Mouse (Mus musculus): Measurements from ENCODE around the gene Git2. TPM values are rescaled to one million over a fixed set of nuclear protein-coding genes. Genes with fewer than 3 reads are reported as not detected.

Gene Git2
- polyA plus RNA-seq, 1 experiment from 2014 or later = 36.7 TPM

DNA sequence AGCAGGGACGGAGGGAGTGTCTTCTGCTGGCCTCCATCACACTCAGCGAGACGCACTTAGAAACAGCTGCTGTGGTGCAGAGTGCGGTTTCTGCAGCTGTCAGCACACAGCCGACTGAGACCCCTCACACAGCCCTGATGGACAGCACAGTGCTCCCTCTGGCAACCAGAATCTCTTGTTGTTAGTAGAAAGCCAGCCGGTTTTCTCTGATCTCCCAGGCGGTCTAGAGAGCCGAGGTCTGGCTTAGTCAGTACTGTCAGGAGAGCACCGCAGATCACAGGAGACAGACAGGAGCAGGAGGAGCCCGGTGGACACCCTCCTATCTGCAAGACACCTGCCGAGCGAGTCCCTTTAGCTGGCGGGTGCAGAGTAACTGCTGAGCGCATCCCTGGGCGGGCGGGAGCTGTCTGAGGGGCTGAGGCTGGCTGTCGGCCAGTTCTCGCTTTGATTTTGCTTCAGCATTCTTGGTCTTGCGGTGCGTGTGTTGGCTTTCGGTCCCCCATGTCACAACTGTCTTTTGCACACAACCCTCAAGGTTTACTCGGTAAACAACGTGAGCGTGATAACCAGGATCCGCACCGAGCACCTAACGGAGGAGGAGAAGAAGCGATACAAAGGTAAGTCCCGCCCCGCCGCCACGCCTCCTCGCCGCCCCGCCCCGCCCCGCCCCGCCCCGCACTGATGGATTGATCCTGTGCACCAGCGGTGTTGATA lies 21.1 kb upstream of the Git2 start:
- no peaks in the 10 kb centered on the region for H3K9me3 ChIP-seq
- peaks cover 25% of the 10 kb centered on the region for H3K36me3 ChIP-seq
- ATAC-seq (ENCODE audit: insufficient read depth, low FRiP score, low read depth) = peak; percentile 19; the same call in 1 of the 2 replicates
- H3K9ac ChIP-seq = no peak overlapping the region
- H3K27me3 ChIP-seq (replicated peaks) = no peaks in the 10 kb centered on the region
- H3K4me1 ChIP-seq = peaks cover 14% of the 10 kb centered on the region; the same call in 1 of the 2 replicates
- H3K27ac ChIP-seq = no peak overlapping the region
- H3K4me2 ChIP-seq = peak overlapping the region; percentile 56
- WGBS = 18% methylated on average over 40 of the region's 40 CpGs
- peak overlapping the region; percentile 31 for H3K4me3 ChIP-seq (replicated peaks)

DNA sequence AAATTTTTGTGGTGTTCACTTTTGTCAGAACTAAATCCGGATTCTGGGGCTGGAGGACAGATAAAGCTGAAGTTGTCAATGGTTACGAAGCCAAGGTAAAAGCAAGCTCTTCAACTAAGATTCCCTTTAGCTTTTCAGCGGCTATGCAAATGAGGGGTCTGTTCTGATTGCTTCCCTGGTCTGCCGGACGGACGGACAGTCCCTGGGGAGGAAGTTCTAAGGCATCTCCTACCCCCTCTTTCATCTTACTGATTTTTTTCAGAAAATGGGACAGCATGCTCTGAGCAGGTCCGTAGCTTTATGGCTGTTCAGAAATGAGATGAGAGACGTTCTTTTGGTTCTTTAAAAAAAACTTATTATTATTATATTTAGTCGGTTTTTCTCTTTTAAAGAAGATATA lies 20.3 kb upstream of the Git2 start:
- no peak for ATAC-seq (ENCODE audit: insufficient read depth, low FRiP score, low read depth)
- Histone ChIP-seq H3K4me2 (no peak overlapping the region), H3K36me3 (peaks cover 29% of the 10 kb centered on the region), H3K4me3 (replicated peaks) (no peak overlapping the region), H3K4me1 (peaks cover 14% of the 10 kb centered on the region; the same call in 1 of the 2 replicates), H3K27me3 (replicated peaks) (no peaks in the 10 kb centered on the region), H3K9ac (no peak overlapping the region), H3K9me3 (no peaks in the 10 kb centered on the region), H3K27ac (no peak overlapping the region)
- WGBS = 73% methylated on average over 9 of the region's 9 CpGs

DNA sequence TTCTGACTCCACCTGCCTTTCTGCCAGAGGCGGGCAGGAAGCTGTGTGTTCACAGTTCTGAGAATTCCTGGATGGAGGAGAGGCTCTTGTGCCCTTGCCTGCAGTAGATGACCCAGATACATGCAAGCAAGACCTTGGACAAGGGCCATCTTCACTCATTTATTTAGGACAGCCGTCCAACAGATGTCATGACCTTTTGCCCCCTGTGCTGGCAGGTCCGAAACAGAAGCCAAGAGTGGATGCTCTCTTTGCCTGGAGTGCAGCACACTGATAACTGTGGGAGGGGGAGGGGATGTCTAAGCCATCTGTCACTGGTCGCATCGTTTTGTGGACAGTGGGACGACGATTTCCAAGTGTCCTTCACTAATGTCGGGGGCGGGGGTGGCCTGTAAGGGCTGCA lies 19.9 kb upstream of the Git2 start:
- Histone ChIP-seq H3K4me2 (no peak overlapping the region), H3K4me1 (peaks cover 14% of the 10 kb centered on the region; the same call in 1 of the 2 replicates), H3K27ac (no peak overlapping the region), H3K9me3 (no peaks in the 10 kb centered on the region), H3K36me3 (peaks cover 29% of the 10 kb centered on the region), H3K9ac (no peak overlapping the region), H3K4me3 (replicated peaks) (no peak overlapping the region), H3K27me3 (replicated peaks) (no peaks in the 10 kb centered on the region)
- 63% methylated on average over 9 of the region's 9 CpGs for WGBS
- no peak for ATAC-seq (ENCODE audit: insufficient read depth, low FRiP score, low read depth)

DNA sequence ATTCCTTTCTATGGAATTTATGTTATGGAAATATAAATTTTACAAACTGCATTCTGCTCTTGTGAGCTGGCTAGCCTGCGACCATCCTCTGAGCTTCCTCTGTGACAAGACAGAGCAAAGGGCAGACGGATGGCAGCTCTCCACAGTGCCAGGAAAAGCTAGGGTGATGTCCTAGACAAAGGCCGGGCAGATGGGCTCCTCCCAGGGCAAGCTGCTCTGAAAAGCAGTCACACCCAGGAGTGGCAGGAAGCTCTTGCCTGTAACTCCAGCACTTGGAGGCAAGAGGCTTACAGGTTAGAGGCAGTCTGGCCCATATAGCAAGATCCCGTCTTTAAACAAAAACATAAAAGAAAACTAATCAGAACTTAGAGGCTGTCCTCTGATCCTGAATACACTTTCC lies 19.3 kb upstream of the Git2 start:
- peaks cover 28% of the 10 kb centered on the region for H3K36me3 ChIP-seq

DNA sequence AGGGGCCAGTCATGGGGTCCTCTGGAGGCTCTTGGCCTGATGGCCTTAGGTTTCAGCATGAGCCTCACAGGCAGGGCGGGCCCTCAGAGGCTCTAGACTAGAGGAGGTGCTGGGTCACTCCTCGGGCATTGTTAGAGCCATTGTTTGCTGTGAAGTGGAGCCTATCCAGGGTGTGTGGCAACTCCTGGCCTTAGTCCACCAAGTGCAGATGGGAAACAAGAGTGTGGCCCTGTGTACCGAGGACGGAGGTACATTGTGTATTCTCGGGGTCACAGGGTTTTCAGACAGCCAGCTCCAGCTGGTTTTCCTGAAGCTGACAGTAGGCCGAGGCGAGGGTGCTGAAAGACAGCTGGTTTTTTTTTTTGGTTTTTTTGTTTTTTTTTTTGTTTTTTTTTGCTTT lies 18.0 kb upstream of the Git2 start:
- H3K4me2 ChIP-seq = no peak overlapping the region
- no peak overlapping the region for H3K27ac ChIP-seq
- 71% methylated on average over 7 of the region's 7 CpGs for WGBS
- no peak for ATAC-seq (ENCODE audit: insufficient read depth, low FRiP score, low read depth)
- no peak overlapping the region for H3K9ac ChIP-seq
- H3K4me1 ChIP-seq = peaks cover 14% of the 10 kb centered on the region; the same call in 1 of the 2 replicates
- H3K36me3 ChIP-seq = peaks cover 23% of the 10 kb centered on the region
- no peak overlapping the region for H3K4me3 ChIP-seq (replicated peaks)
- H3K9me3 ChIP-seq = no peaks in the 10 kb centered on the region
- H3K27me3 ChIP-seq (replicated peaks) = no peaks in the 10 kb centered on the region

More for the DNA sequence above, 19.3 kb upstream of the Git2 start:
- WGBS = 67% methylated on average over 4 of the region's 4 CpGs
- Histone ChIP-seq H3K9me3 (no peaks in the 10 kb centered on the region), H3K4me1 (peaks cover 14% of the 10 kb centered on the region; the same call in 1 of the 2 replicates), H3K9ac (no peak overlapping the region), H3K27ac (no peak overlapping the region), H3K4me3 (replicated peaks) (no peak overlapping the region), H3K4me2 (no peak overlapping the region), H3K27me3 (replicated peaks) (no peaks in the 10 kb centered on the region)
- no peak for ATAC-seq (ENCODE audit: insufficient read depth, low FRiP score, low read depth)

DNA sequence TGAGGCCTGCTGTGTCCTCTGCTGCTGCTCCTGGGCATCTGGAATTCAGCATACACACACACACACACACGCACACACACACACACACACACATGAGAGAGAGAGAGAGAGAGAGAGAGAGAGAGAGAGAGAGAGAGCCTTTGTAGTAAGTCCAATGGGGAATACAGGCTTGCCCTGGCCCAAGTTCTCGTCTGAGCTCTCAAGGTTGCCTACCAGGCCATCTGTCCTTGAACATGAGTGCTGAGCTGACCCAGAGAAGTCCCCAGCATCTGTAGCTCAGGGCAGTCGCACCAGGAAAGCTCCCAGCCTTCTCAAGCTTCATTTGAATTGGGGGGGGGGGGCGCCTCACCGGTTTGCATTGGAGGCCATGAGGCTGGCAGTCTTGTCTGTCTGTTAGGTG lies 9.9 kb upstream of the Git2 start:
- ATAC-seq (ENCODE audit: insufficient read depth, low FRiP score, low read depth) = no peak
- Histone ChIP-seq H3K4me2 (no peak overlapping the region), H3K9me3 (no peaks in the 10 kb centered on the region), H3K27me3 (replicated peaks) (no peaks in the 10 kb centered on the region), H3K27ac (no peak overlapping the region), H3K4me1 (peaks cover 3% of the 10 kb centered on the region; the same call in 1 of the 2 replicates), H3K36me3 (peaks cover 4% of the 10 kb centered on the region), H3K4me3 (replicated peaks) (no peak overlapping the region), H3K9ac (no peak overlapping the region)
- WGBS = 73% methylated on average over 5 of the region's 5 CpGs

DNA sequence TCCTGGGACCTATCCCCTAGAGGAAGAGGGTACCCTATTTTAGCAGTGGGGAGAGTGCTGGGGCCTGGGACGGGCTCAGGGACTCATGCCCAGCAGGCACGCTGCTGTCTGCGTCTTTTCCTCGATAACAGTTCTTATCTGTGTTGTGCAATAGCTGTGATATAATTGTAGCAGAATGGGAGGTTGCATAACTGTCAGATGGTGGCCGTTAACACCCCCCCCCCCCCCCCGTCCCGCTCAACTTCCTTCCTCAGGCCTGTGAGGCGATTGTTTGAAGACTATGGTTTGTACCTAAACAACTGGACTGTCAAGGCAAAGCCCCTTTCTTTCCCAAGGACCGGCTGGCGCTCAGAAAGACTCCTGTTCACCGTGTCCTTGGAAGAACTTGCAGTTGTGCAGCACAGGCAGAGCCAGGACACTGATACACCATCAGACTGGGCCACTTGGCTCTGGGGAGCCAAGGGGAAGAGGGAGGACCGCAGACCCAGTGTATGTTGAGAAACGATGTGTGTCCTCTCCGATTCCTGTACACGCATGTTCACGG lies 9.4 kb upstream of the Git2 start:
- WGBS = 56% methylated on average over 16 of the region's 16 CpGs
- Histone ChIP-seq H3K36me3 (peaks cover 4% of the 10 kb centered on the region), H3K9me3 (no peaks in the 10 kb centered on the region), H3K4me2 (no peak overlapping the region), H3K27me3 (replicated peaks) (no peaks in the 10 kb centered on the region), H3K27ac (no peak overlapping the region), H3K4me3 (replicated peaks) (no peak overlapping the region), H3K4me1 (peaks cover 3% of the 10 kb centered on the region; the same call in 1 of the 2 replicates), H3K9ac (no peak overlapping the region)
- peak; percentile 59; the same call in 1 of the 2 replicates for ATAC-seq (ENCODE audit: insufficient read depth, low FRiP score, low read depth)

DNA sequence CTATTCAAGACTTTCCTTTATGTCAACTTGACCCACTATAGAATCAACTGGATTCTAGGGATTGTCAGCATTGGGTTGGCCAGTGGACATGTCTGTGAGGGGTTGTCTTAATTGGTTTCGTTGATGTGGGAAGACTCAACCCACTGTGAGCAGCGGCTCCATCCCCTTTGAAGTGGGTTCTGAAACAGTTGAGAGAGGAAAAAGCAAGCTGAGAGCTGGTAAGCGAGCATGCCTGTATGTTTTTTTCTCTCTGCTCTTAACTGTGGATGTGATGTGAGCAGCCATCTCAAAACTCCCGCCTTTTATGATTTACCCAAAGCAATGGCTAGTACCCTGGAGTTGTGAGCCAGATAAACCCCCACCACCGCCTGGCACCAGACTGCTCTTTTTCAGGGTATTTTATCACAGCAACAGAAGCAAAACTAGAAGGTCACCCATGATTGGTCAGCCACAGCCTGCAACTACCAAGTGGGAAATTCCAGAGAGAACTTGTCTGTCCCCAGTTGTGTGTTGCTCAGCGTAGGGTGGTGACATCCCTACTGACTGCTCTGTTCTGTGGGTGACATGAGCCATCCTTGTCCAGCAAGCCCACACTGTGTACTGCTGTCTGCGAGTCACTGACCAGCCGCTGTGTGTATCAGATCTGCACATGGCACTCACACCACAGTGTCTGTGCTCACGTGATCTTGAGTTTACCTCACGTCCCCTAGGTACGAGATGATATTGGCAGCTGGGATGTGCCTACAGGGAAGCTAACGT lies 8.3 kb upstream of the Git2 start:
- no peak overlapping the region for H3K9ac ChIP-seq
- H3K4me1 ChIP-seq = peaks cover 3% of the 10 kb centered on the region; the same call in 1 of the 2 replicates
- ATAC-seq (ENCODE audit: insufficient read depth, low FRiP score, low read depth) = no peak
- H3K27ac ChIP-seq = no peak overlapping the region
- no peaks in the 10 kb centered on the region for H3K27me3 ChIP-seq (replicated peaks)
- H3K9me3 ChIP-seq = no peaks in the 10 kb centered on the region
- H3K4me3 ChIP-seq (replicated peaks) = no peak overlapping the region
- peaks cover 4% of the 10 kb centered on the region; the same call in 1 of the 2 replicates for H3K36me3 ChIP-seq
- WGBS = 85% methylated on average over 12 of the region's 12 CpGs
- no peak overlapping the region for H3K4me2 ChIP-seq

DNA sequence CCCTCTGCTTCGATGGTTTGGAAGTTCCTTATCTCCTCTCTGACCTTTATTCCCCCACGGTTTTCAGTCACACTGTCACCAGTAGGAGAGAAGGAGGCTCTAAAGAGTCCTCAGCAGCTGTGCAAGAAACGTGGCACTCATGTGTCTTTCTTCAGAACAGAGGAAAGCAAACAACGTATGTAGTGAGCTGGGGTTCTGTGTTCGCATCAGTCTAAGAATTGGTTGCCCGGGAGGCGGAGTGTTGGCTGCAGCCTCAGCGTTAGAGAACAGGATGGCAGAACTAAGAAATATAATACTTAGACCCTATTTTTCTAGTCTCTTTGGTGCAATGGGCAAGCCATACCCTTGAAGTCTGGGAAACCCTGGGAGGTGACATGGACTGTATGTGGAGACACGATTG lies 7.7 kb upstream of the Git2 start:
- no peak overlapping the region for H3K4me2 ChIP-seq
- peaks cover 3% of the 10 kb centered on the region; the same call in 1 of the 2 replicates for H3K4me1 ChIP-seq
- peaks cover 4% of the 10 kb centered on the region; the same call in 1 of the 2 replicates for H3K36me3 ChIP-seq
- WGBS = 62% methylated on average over 9 of the region's 9 CpGs
- H3K9ac ChIP-seq = no peak overlapping the region
- no peaks in the 10 kb centered on the region for H3K27me3 ChIP-seq (replicated peaks)
- no peak overlapping the region for H3K4me3 ChIP-seq (replicated peaks)
- no peak overlapping the region for H3K27ac ChIP-seq
- no peak for ATAC-seq (ENCODE audit: insufficient read depth, low FRiP score, low read depth)
- no peaks in the 10 kb centered on the region for H3K9me3 ChIP-seq

DNA sequence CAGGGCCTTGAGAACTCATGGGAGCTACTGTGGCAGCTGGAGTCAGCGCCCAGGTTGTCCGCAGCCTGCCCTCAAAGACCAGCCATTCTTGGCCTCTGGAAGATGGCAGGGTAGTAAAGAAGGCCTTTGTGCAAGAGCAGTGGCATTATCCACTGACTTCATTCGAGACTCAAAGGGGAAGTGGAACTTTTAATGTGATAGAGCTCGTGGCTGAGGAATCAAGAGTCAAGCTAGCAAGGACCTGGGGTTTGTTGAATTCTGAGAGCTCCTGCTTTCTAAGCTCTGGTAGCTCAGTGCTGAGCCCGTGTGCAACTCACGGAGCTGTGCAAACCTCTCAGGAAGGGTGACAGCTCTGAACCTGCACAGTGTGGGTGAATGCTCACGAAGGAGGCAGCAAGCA lies 5.6 kb upstream of the Git2 start:
- no peak overlapping the region for H3K4me3 ChIP-seq (replicated peaks)
- H3K27me3 ChIP-seq (replicated peaks) = no peaks in the 10 kb centered on the region
- H3K36me3 ChIP-seq = no peaks in the 10 kb centered on the region
- no peak overlapping the region for H3K9ac ChIP-seq
- no peak overlapping the region for H3K4me2 ChIP-seq
- 79% methylated on average over 7 of the region's 7 CpGs for WGBS
- no peak for ATAC-seq (ENCODE audit: insufficient read depth, low FRiP score, low read depth)
- peaks cover 6% of the 10 kb centered on the region for H3K4me1 ChIP-seq
- H3K9me3 ChIP-seq = no peaks in the 10 kb centered on the region
- no peak overlapping the region for H3K27ac ChIP-seq

DNA sequence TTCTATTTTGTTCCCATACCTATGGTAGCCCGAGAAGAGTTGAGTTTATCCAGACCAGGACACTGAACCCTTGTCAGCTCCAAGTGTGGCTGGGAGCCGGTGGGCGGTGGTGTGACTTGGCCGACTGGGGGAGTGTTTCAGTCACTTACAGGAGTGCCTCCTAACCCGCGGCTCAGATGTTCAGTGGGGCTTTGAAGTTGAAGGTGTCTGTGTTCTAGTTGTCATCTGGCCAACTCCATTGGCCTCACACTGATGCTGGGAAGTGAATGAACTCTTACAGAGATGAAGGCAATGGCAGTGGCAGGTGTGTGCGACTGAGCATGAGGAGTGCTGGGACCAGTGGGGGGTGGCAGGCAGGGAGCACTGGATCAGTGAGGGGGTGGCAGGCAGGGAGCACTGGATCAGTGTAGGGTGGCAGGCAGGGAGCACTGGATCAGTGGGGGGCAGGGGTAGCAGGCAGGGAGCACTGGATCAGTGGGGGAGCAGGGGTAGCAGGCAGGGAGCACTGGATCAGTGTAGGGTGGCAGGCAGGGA lies 4.7 kb upstream of the Git2 start:
- Histone ChIP-seq H3K9ac (no peak overlapping the region), H3K36me3 (no peaks in the 10 kb centered on the region), H3K9me3 (no peaks in the 10 kb centered on the region), H3K27ac (no peak overlapping the region), H3K27me3 (replicated peaks) (no peaks in the 10 kb centered on the region), H3K4me3 (replicated peaks) (no peak overlapping the region), H3K4me2 (no peak overlapping the region), H3K4me1 (peaks cover 13% of the 10 kb centered on the region)
- ATAC-seq (ENCODE audit: insufficient read depth, low FRiP score, low read depth) = no peak
- WGBS = 67% methylated on average over 7 of the region's 7 CpGs

DNA sequence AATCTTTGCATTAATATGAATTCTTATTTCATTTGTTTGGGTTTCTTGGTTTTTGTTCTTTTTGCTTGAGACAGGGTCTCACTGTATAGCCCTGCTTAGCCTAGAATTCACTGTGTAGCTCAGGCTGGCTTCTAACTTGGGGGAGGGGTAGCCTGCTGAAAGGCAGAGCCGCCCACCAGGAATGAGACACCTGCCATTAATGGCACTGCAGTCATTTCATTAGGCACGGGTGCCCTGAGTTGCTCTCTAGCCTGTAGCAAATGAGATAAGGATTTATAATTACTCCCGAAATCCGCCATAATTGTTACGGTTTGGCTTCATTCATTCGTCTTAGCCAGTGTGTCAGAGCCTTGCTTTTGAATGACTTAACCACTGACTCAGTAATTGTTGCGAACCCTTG lies 857 bp upstream of the Git2 start:
- no peak for ATAC-seq (ENCODE audit: insufficient read depth, low FRiP score, low read depth)
- Histone ChIP-seq H3K9me3 (no peaks in the 10 kb centered on the region), H3K36me3 (no peaks in the 10 kb centered on the region), H3K27ac (no peak overlapping the region), H3K4me2 (peak overlapping the region; percentile 88), H3K9ac (no peak overlapping the region), H3K27me3 (replicated peaks) (no peaks in the 10 kb centered on the region), H3K4me3 (replicated peaks) (peak overlapping the region; percentile 99), H3K4me1 (peaks cover 10% of the 10 kb centered on the region)
- 76% methylated on average over 7 of the region's 7 CpGs for WGBS

Data from stomach, embryonic 15.5 days (tissue).